Mouse (Mus musculus) bone marrow, adult 2 months (tissue): Measurements from ENCODE around the gene Gm8439. TPM values are rescaled to one million over a fixed set of nuclear protein-coding genes. Genes with fewer than 3 reads are reported as not detected.

Experiments used
- H3K27ac ChIP-seq: fragments of 200-500 bp; 2 replicates; pipeline ENCODE4 v1.5.1; 2012; ENCODE audit warnings: low read depth, mild to moderate bottlenecking, control low read depth, inconsistent platforms, low read length; ENCODE audit not compliant: control insufficient read depth, poor library complexity, insufficient read depth
- H3K4me1 ChIP-seq: fragments of 200-500 bp; 2 replicates; pipeline ENCODE4 v1.6.1; 2011; ENCODE audit warnings: low read length; ENCODE audit not compliant: control insufficient read depth, insufficient read depth
- H3K4me3 ChIP-seq: fragments of 200-500 bp; replicated peaks from 2 replicates; pipeline ENCODE3; 2011; ENCODE audit warnings: mild to moderate bottlenecking, low read depth, low read length, control low read depth; ENCODE audit not compliant: control insufficient read depth
- CTCF ChIP-seq: fragments of 200-500 bp; IDR thresholded peaks from 2 replicates; pipeline ENCODE4 v1.5.1; 2011; ENCODE audit warnings: low read length, control low read depth; ENCODE audit not compliant: control insufficient read depth, insufficient read depth
- POLR2A ChIP-seq: fragments of 200-500 bp; IDR thresholded peaks from 2 replicates; pipeline ENCODE4 v1.6.1; 2011; ENCODE audit warnings: low read depth, mild to moderate bottlenecking, control low read depth, low read length, borderline replicate concordance; ENCODE audit not compliant: control insufficient read depth
- WGBS: fragments of 180-500 bp; shearing (Covaris S2); methylation state at CpG from one replicate; pipeline ENCODE4 v1.1.7; 2018; 5-methylcytosine and 5-hydroxymethylcytosine counted together
- polyA plus RNA-seq: library from polyadenylated mRNA; stranded (reverse); fragments of >200 nt; gene quantifications from 2 replicates; pipeline ENCODE4 v1.2.4, GENCODE M21; 2011; ENCODE audit warnings: low replicate concordance; ENCODE audit not compliant: missing spikeins, insufficient read depth, insufficient read length

Gene Gm8439
- polyA plus RNA-seq, 1 experiment, result not detected

GRCm38 (mm10) chr4:120649369-120650207, 61.0 kb downstream of the Gm8439 start:
- 6% methylated on average over 55 of the region's 55 CpGs for WGBS

GRCm38 (mm10) chr4:120650208-120650592, 61.7 kb downstream of the Gm8439 start:
- Histone ChIP-seq H3K4me3 (no peak overlapping the region), H3K27ac (no peak overlapping the region), H3K4me1 (no peaks in the 10 kb centered on the region; the same call in 1 of the 2 replicates)
- 32% methylated on average over 7 of the region's 7 CpGs for WGBS
- TF ChIP-seq POLR2A, result no peak
- no peak for TF ChIP-seq CTCF

More at GRCm38 (mm10) chr4:120649369-120650207, 61.0 kb downstream of the Gm8439 start:
- no peak overlapping the region for H3K4me3 ChIP-seq
- TF ChIP-seq POLR2A (no peak), CTCF (no peak)
- H3K27ac ChIP-seq, result no peak overlapping the region
- H3K4me1 ChIP-seq, result no peaks in the 10 kb centered on the region; the same call in 1 of the 2 replicates

GRCm38 (mm10) chr4:120655898-120656297, 67.4 kb downstream of the Gm8439 start:
- H3K27ac ChIP-seq, result no peak overlapping the region
- no peak overlapping the region for H3K4me3 ChIP-seq
- WGBS, result 78% methylated on average over 8 of the region's 8 CpGs
- H3K4me1 ChIP-seq, result no peaks in the 10 kb centered on the region; the same call in 1 of the 2 replicates
- TF ChIP-seq POLR2A, result no peak
- TF ChIP-seq CTCF, result no peak

Other genes starting within 250 kb of the Gm8439 start
- 13.5 and 24.1 TPM in 2 replicates for gene Scmh1, start 183.5 kb upstream of the Gm8439 start, polyA plus RNA-seq
- gene Slfnl1, start 56.5 kb upstream of the Gm8439 start, polyA plus RNA-seq, result 0.85 TPM in 1 of 2 replicates, not detected in the other
- 11.5 and 17.5 TPM in 2 replicates for gene Ctps, start 18.5 kb upstream of the Gm8439 start, polyA plus RNA-seq
- 16.7 and 18.3 TPM in 2 replicates for gene Cited4, start 77.8 kb downstream of the Gm8439 start, polyA plus RNA-seq
- gene Kcnq4, start 159.9 kb downstream of the Gm8439 start, polyA plus RNA-seq, result not detected in 2 replicates
- gene Nfyc, start 242.8 kb downstream of the Gm8439 start, polyA plus RNA-seq, result 35.8 and 43.7 TPM in 2 replicates